Mouse (Mus musculus) embryonic facial prominence, embryonic 13.5 days (tissue): ENCODE measurements around the gene Olfr13. TPM values are rescaled to one million over a fixed set of nuclear protein-coding genes. Genes with fewer than 3 reads are reported as not detected.
"Not testable (repeated sequence)": the region's sequence is repeated elsewhere in the genome, so short reads cannot be mapped to it uniquely, and the experiment has no call there.

Experiments used
- ATAC-seq: fragments of 200-750 bp; cut with Nextera tagmentation; 2 replicates; pipeline ENCODE4 v1.8.0; 2017; ENCODE audit warnings: low read depth; ENCODE audit not compliant: insufficient number of reproducible peaks, insufficient read depth, low FRiP score, low TSS enrichment
- H3K27ac ChIP-seq: fragments of 300-500 bp; sonication (generic); 2 replicates; pipeline ENCODE4 v1.5.1; 2015; ENCODE audit warnings: moderate library complexity, mild to moderate bottlenecking, inconsistent platforms
- H3K27me3 ChIP-seq: fragments of 300-500 bp; sonication (generic); 2 replicates; pipeline ENCODE4 v1.6.1; 2015; ENCODE audit warnings: mild to moderate bottlenecking, inconsistent platforms
- H3K36me3 ChIP-seq: fragments of 300-500 bp; sonication (generic); 2 replicates; pipeline ENCODE4 v1.6.1; 2015; ENCODE audit warnings: mild to moderate bottlenecking, inconsistent platforms
- H3K4me1 ChIP-seq: fragments of 300-500 bp; sonication (generic); 2 replicates; pipeline ENCODE4 v1.6.1; 2015; ENCODE audit warnings: inconsistent platforms
- H3K4me2 ChIP-seq: fragments of 300-500 bp; sonication (generic); 2 replicates; pipeline ENCODE4 v1.6.1; 2015; ENCODE audit warnings: moderate library complexity, mild to moderate bottlenecking, inconsistent platforms
- H3K4me3 ChIP-seq: fragments of 300-500 bp; sonication (generic); 2 replicates; pipeline ENCODE4 v1.5.1; 2015; ENCODE audit warnings: mild to moderate bottlenecking, inconsistent platforms
- H3K9ac ChIP-seq: fragments of 300-500 bp; sonication (generic); 2 replicates; pipeline ENCODE4 v1.6.1; 2015; ENCODE audit warnings: mild to moderate bottlenecking, inconsistent platforms
- H3K9me3 ChIP-seq: fragments of 300-500 bp; sonication (generic); 2 replicates; pipeline ENCODE4 v1.6.1; 2016; ENCODE audit warnings: inconsistent platforms
- polyA plus RNA-seq: library from polyadenylated mRNA; unstranded; fragments of >200 nt; fragmentation: Nextera tagmentation; extraction: Ambion mirVana; gene quantifications from 2 replicates; pipeline ENCODE4 v1.2.1, GENCODE M21; 2015

The Olfr13 gene
- polyA plus RNA-seq, 1 experiment from 2014 or later: not detected

GRCm38 (mm10) chr6:43212873-43213272 is 40.9 kb downstream of the Olfr13 start, which contains the start of gene Olfr434:
TSS of gene Olfr434 (plus strand) at chr6:43213021.
- not testable (repeated sequence) for H3K4me1 ChIP-seq, H3K27me3 ChIP-seq, H3K9me3 ChIP-seq, H3K4me2 ChIP-seq, H3K4me3 ChIP-seq, H3K36me3 ChIP-seq, H3K27ac ChIP-seq, ATAC-seq, H3K9ac ChIP-seq

Other genes with a start within 250 kb of the Olfr13 start
- not detected in 2 replicates for gene Olfr444, start 223.1 kb upstream of the Olfr13 start, polyA plus RNA-seq
- not detected in 2 replicates for gene Olfr441, start 65.8 kb upstream of the Olfr13 start, polyA plus RNA-seq
- gene Olfr237-ps1, start 25.6 kb upstream of the Olfr13 start, polyA plus RNA-seq: not detected in 2 replicates
- gene Olfr437, start 8.9 kb upstream of the Olfr13 start, polyA plus RNA-seq: not detected in 2 replicates
- 0.19 TPM in 1 of 2 replicates, not detected in the other for gene Olfr435, start 25.0 kb downstream of the Olfr13 start, polyA plus RNA-seq
- 0.25 TPM in 1 of 2 replicates, not detected in the other for gene Olfr434, start 40.9 kb downstream of the Olfr13 start, polyA plus RNA-seq
- gene Olfr47, start 59.4 kb downstream of the Olfr13 start, polyA plus RNA-seq: not detected in 2 replicates
- 10.2 and 12.2 TPM in 2 replicates for gene Arhgef5, start 93.4 kb downstream of the Olfr13 start, polyA plus RNA-seq
- 0.26 TPM in 1 of 2 replicates, not detected in the other for gene Nobox, start 137.4 kb downstream of the Olfr13 start, polyA plus RNA-seq